Mouse (Mus musculus) cortical plate, adult 2 months (tissue): ENCODE results near the gene Spryd7. TPM values are rescaled to one million over a fixed set of nuclear protein-coding genes. Genes with fewer than 3 reads are reported as not detected.
A peak's percentile ranks its signal among the peaks of the same experiment; 100 is the strongest.

Source experiments
- H3K27ac ChIP-seq: fragments of 200-500 bp; 2 replicates; pipeline ENCODE4 v1.5.1; 2012; ENCODE audit warnings: low read length, control low read depth, inconsistent platforms; ENCODE audit not compliant: insufficient read depth
- H3K4me1 ChIP-seq: fragments of 200-500 bp; 2 replicates; pipeline ENCODE4 v1.6.1; 2011; ENCODE audit warnings: low read length; ENCODE audit not compliant: control insufficient read depth, insufficient read depth
- H3K4me3 ChIP-seq: fragments of 200-500 bp; 2 replicates; pipeline ENCODE4 v1.5.1; 2011; ENCODE audit warnings: mild to moderate bottlenecking, low read length, control low read depth; ENCODE audit not compliant: insufficient read depth
- CTCF ChIP-seq: fragments of 200-500 bp; IDR thresholded peaks from 2 replicates; pipeline ENCODE4 v1.5.1; 2011; ENCODE audit warnings: mild to moderate bottlenecking, control low read depth, low read length; ENCODE audit not compliant: insufficient read depth; ENCODE audit errors: extremely low read depth
- POLR2A ChIP-seq: fragments of 200-500 bp; IDR thresholded peaks from 2 replicates; pipeline ENCODE4 v1.6.1; 2011; ENCODE audit warnings: mild to moderate bottlenecking, low read length, control low read depth; ENCODE audit not compliant: insufficient read depth; ENCODE audit errors: extremely low read depth
- polyA plus RNA-seq: library from polyadenylated mRNA; depleted of rRNA; stranded (reverse); fragments of >200 nt; gene quantifications from 2 replicates; pipeline ENCODE4 v1.2.3, GENCODE M21; 2012; rRNA removed

Spryd7 gene
- polyA plus RNA-seq, 1 experiment, result 33.7 TPM

- Histone ChIP-seq H3K4me3 (no peak overlapping the region), H3K4me1 (no peaks in the 10 kb centered on the region), H3K27ac (no peak overlapping the region)
- TF ChIP-seq POLR2A, result no peak
- TF ChIP-seq CTCF, result peak; percentile 68
Observed at GRCm38 (mm10) chr14:61497716-61498490, 58.8 kb downstream of the Spryd7 start.

- Histone ChIP-seq H3K27ac (no peak overlapping the region), H3K4me3 (no peak overlapping the region), H3K4me1 (no peaks in the 10 kb centered on the region)
- TF ChIP-seq CTCF (no peak), POLR2A (no peak)
Observed at GRCm38 (mm10) chr14:61493511-61494135, 63.1 kb downstream of the Spryd7 start.

Other genes starting within 250 kb of the Spryd7 start
- 1.1 and 1.5 TPM in 2 replicates for gene Arl11, start 247.1 kb downstream of the Spryd7 start, polyA plus RNA-seq
- gene Ebpl, start 196.4 kb downstream of the Spryd7 start, polyA plus RNA-seq, result 3.9 and 4.0 TPM in 2 replicates
- 46.4 and 47.6 TPM in 2 replicates for gene Kpna3, start 117.0 kb downstream of the Spryd7 start, polyA plus RNA-seq
- 13.1 and 14.3 TPM in 2 replicates for gene Trim13, start 41.4 kb upstream of the Spryd7 start, polyA plus RNA-seq
- gene Kcnrg, start 50.6 kb upstream of the Spryd7 start, polyA plus RNA-seq, result 0.48 and 0.49 TPM in 2 replicates